Mouse (Mus musculus): ENCODE data around the gene Agtpbp1. TPM values are rescaled to one million over a fixed set of nuclear protein-coding genes. Genes with fewer than 3 reads are reported as not detected.

Agtpbp1 gene
- polyA plus RNA-seq, 1 experiment = 2.2 TPM

- 2% methylated on average over 9 of the region's 9 CpGs for WGBS
- DNase-seq (ENCODE audit: low read depth, low spot score) = no peak
Measured at GRCm38 (mm10) chr13:59584481-59584880, 546 bp downstream of the Agtpbp1 start.

GRCm38 (mm10) chr13:59580954-59581353, 4.1 kb downstream of the Agtpbp1 start:
- no peak for DNase-seq (ENCODE audit: low read depth, low spot score)
- WGBS = 98% methylated on average over 4 of the region's 4 CpGs

GRCm38 (mm10) chr13:59572549-59572948, 12.5 kb downstream of the Agtpbp1 start:
- WGBS = 63% methylated on average over 2 of the region's 2 CpGs

DNA sequence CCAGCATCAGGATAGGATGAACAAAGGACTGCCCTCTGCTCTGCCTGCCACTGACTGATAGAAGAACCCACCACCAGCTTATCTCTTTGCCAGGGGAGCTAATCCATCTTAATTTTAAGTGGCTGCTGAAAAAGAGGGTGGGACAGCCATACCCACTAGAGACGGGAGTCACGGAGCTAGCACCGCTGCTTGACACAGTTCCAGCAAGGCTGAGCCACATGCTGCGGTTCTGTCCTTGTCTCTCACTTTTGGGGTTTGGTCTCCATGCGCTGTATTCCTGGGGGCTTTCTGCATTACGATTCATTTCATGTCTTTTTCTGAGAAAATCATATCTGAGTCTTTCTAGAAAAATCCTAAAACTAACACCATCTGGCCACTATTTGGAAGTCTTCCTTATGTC, 13.9 kb downstream of the Agtpbp1 start:
- WGBS = 91% methylated on average over 6 of the region's 6 CpGs
- no peak for DNase-seq (ENCODE audit: low read depth, low spot score)

More at GRCm38 (mm10) chr13:59572549-59572948, 12.5 kb downstream of the Agtpbp1 start:
- DNase-seq (ENCODE audit: low read depth, low spot score) = no peak

DNA sequence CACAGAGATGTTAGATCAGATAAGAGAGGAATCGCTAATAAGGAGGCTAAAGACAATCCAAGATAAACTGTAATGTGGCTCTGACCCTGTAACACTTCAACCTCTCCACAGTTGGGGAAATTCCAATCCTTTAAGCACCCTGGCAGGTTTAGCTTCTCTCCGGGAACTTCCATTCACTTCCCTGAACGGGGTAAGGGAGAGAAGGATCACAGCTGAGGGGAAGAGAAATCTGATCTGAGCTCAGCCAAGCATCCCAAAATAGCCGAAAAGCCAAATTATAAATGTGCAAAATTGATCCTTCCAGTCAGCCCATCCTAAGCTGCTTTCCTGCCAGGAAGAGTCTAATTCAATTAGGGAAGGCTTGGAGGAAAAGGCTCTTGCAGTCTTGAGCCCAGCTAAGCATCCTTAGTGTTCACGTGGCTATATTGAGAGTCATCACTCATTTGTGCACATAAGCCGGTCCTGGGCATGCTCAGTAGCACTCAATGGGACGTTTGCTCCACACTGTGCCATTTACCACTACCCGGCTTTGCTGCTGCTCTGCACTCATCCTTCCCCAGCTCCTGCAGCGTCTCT, 19.0 kb downstream of the Agtpbp1 start:
- DNase-seq (ENCODE audit: low read depth, low spot score) = no peak
- 53% methylated on average over 9 of the region's 9 CpGs for WGBS

DNA sequence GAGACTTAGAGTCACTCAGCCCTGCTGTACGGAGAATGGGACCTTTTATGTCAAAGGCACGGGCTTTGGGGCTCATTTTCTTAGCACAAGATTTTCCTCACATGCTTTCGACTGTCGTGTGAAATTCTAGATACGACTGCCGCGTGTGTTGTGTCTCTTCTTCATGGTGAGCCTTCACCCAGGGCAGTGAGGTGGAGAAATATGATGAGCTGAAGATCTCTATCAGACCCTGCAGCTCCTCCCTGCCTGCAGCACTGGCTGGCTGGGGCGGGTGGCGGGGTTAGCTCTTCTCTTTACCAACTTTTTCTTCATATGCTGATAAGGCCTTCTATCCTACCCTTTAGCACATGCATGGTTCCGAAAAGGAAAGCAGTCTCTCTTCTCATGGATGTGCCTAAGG, 20.1 kb downstream of the Agtpbp1 start:
- 83% methylated on average over 10 of the region's 10 CpGs for WGBS
- DNase-seq (ENCODE audit: low read depth, low spot score) = no peak

GRCm38 (mm10) chr13:59564505-59564904, 20.5 kb downstream of the Agtpbp1 start:
- WGBS = 86% methylated on average over 4 of the region's 4 CpGs
- DNase-seq (ENCODE audit: low read depth, low spot score) = no peak

DNA sequence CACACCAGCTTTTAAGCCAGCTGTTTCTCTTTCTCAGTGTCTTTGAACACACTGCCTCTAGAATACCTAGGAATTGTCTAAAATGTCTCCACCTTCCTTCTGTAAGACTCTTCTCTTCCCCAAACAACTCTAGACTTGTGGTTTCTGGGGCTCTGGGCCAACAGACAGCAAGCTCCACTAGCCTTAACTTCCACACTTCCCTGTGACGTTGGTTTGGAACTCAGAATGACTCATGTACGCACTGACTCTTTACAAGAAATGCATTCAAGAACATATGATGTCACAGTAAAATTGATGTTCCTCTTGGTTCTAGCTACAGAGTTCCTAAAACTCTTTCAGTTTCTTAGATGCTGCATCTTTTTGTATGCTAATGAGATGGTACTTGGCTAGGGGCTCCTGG, 22.6 kb downstream of the Agtpbp1 start:
- 47% methylated on average over 2 of the region's 2 CpGs for WGBS
- no peak for DNase-seq (ENCODE audit: low read depth, low spot score)

GRCm38 (mm10) chr13:59558776-59559175, 26.3 kb downstream of the Agtpbp1 start:
- DNase-seq (ENCODE audit: low read depth, low spot score) = no peak
- WGBS = 74% methylated on average over 5 of the region's 5 CpGs

DNA sequence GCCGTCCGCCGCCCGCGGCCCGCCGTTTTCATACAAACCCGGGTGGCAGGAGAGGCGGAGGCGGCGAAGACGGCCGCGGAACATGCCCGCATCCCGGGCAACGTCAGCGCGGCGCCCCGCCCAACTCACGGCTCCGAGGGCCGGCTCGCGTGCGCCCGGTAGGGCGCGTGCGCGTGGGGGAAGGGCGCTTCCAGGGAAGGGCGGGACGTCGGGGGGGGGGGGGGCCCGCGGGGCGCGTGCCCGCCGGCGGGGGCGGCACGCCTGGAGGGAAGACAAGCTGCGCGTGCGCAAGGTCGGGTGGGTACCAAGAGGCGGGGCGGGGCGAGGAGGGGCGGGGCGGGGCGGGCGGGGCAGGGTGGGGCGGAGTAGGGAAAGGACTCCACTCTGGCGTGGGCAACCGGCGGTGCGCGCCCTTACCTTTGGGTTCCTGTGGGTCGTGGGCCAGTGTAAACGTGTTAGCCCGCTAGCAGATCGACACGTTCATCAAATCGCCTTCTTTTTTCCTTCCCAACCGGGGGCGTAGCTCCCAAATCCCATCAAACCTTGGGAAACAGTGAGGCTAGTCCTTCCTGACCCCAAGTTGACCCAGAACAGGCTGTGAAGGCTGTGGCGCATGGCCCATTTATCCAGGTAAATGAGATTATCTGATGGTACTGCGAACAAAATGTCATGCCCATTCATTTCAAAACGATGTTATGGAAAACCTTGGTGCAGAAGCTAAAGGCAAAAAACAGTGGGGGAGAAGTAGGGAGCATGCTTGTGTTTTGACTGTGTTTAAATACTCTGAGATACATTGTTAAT, 27.6 kb downstream of the Agtpbp1 start:
- DNase-seq (ENCODE audit: low read depth, low spot score) = no peak
- 1% methylated on average over 60 of the region's 73 CpGs for WGBS

- no peak for DNase-seq (ENCODE audit: low read depth, low spot score)
- under 1% methylated on average over 44 of the region's 45 CpGs for WGBS
Measured at GRCm38 (mm10) chr13:59556670-59557069, 28.4 kb downstream of the Agtpbp1 start.

DNA sequence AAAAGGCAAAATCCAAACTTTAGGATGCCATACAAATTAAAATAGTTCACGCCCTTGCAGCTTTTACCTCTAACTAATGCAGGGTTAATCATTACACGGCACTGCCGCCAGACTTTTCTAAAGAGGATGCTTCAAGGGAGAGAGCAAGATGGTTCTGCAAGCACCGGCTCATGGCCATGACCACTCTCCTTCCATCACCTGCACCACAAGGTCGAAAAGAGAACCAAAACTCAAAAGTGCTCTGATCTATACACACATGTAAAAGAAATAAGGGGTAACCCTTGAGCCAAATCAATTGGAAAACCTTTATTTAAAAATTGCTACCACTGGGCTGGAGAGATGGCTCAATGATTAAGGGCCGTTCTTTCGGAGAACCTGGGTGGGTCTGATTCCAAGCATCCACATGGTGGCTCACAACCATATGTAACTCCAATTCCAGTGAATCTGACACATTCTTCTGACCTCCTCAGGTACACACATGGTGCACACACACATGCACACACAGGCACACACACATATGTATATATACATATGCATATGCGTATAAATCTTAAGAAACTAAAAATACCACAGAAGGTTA, 29.3 kb downstream of the Agtpbp1 start:
- WGBS = 36% methylated on average over 8 of the region's 8 CpGs

GRCm38 (mm10) chr13:59554772-59555505, 30.1 kb downstream of the Agtpbp1 start:
- WGBS = 41% methylated on average over 17 of the region's 17 CpGs

More for the DNA sequence above, 29.3 kb downstream of the Agtpbp1 start:
- DNase-seq (ENCODE audit: low read depth, low spot score) = no peak

DNA sequence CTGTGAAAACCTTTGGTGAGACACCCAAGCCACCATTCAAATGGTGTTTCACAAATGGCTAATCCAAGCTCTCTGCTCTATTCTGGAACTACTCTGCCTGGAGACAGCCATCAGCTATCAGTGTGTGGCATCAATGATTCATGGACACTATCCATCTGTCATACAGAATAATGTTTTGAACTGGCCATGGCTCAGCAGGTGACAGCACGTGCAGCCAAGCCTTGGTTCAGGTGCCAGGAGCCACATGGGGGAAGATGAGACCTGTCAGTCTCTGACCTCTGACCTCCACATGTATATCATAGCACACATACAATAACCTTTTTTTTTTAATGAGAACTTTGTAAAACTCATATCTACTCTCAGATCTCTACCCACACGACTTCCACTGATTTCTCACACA, 32.3 kb downstream of the Agtpbp1 start:
- no peak for DNase-seq (ENCODE audit: low read depth, low spot score)
- whole genome bisulfite sequencing = 82% methylated on average over 2 of the region's 2 CpGs

More at GRCm38 (mm10) chr13:59554772-59555505, 30.1 kb downstream of the Agtpbp1 start:
- DNase-seq (ENCODE audit: low read depth, low spot score) = no peak

- 90% methylated on average over 5 of the region's 5 CpGs for WGBS
- no peak for DNase-seq (ENCODE audit: low read depth, low spot score)
Measured at GRCm38 (mm10) chr13:59552286-59552685, 32.7 kb downstream of the Agtpbp1 start.

- WGBS = 24% methylated on average over 1 of the region's 1 CpGs
- DNase-seq (ENCODE audit: low read depth, low spot score) = no peak
Measured at GRCm38 (mm10) chr13:59549318-59549798, 35.7 kb downstream of the Agtpbp1 start.

DNA sequence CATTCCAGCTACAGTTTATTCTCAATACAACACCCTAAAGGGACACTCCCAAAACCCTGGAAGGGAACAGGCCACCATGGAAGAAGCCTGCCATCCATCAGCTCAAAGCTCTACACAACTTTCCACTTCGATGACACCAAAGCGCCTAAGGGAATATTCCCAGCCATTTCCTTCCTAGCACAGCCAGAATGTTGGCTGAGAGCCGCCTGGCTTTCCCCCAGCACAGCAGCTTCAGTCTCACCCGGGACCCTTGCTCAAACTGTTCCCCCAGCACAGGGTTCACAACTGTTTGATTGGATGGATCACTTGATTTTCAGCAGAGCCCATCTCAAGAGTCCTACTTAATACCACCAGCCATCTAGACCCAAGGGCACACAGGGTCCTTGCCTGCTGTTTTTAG, 37.3 kb downstream of the Agtpbp1 start:
- DNase-seq (ENCODE audit: low read depth, low spot score) = no peak
- 73% methylated on average over 4 of the region's 4 CpGs for WGBS

- 79% methylated on average over 2 of the region's 2 CpGs for WGBS
- no peak for DNase-seq (ENCODE audit: low read depth, low spot score)
Measured at GRCm38 (mm10) chr13:59547091-59547490, 37.9 kb downstream of the Agtpbp1 start.

DNA sequence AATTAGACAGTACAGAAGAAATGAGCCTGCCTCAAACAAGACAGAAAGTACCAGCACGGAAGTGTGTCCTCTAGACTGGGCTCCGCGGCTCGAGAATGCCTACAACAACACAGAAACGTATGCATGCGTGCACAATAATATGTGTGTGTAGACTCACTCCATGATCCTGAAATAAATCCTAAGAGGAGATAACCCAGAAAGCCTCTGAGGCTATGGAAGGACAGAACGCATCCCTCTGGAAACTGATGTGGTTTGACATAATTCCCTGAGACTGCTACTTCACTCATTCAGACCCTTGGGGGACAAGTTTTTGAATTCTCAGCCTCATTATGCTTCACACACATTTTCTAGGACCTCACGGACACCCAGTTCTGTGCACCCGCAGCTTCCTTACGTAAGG, 42.6 kb downstream of the Agtpbp1 start:
- no peak for DNase-seq (ENCODE audit: low read depth, low spot score)
- WGBS = 92% methylated on average over 10 of the region's 10 CpGs

DNA sequence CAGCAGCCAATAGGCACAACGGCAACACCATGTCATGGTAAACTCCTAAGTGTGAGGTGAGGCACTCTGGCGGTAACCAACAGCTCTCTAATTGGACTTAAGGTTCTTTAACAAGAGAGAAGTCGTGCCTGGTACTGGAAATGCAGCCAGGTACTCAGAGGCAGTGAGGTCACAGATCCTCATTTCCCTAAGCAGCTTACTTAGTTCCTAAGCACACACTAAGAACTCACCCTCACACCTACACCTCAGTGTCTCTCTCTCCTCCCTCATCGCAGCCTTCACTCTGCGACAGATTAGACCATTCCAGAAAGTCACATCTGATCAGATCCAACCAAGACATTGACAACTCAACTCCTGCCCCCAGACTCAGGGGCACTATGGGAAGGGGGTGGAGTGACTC, 45.0 kb downstream of the Agtpbp1 start:
- 89% methylated on average over 5 of the region's 5 CpGs for WGBS

More for the DNA sequence above, 45.0 kb downstream of the Agtpbp1 start:
- DNase-seq (ENCODE audit: low read depth, low spot score) = no peak

All from large intestine, adult 2 months (tissue).